Mouse (Mus musculus) G1E (cell line): Measurements from ENCODE around the gene Gm42791. TPM values are rescaled to one million over a fixed set of nuclear protein-coding genes. Genes with fewer than 3 reads are reported as not detected.

ENCODE experiments used
- ATAC-seq: 2 replicates; pipeline ENCODE4 v1.8.0; 2016; ENCODE audit warnings: mild to moderate bottlenecking; ENCODE audit not compliant: insufficient number of reproducible peaks, poor library complexity, low FRiP score, severe bottlenecking; ENCODE audit errors: extremely low read depth
- DNase-seq: peaks from one replicate; pipeline ENCODE4 v3.0.0; 2012; ENCODE audit warnings: low spot score
- H3K27me3 ChIP-seq: 2 replicates; pipeline ENCODE4 v1.6.1; 2012; ENCODE audit warnings: mild to moderate bottlenecking, low read length, inconsistent platforms; ENCODE audit not compliant: insufficient read depth
- H3K36me3 ChIP-seq: replicated peaks from 2 replicates; pipeline ENCODE3; 2012; ENCODE audit warnings: mild to moderate bottlenecking, inconsistent platforms
- H3K4me1 ChIP-seq: 2 replicates; pipeline ENCODE4 v1.6.1; 2012; ENCODE audit warnings: low read depth, low read length, inconsistent platforms, mixed read lengths; ENCODE audit not compliant: insufficient read depth
- H3K4me3 ChIP-seq: 2 replicates; pipeline ENCODE4 v1.5.1; 2012; ENCODE audit warnings: low read depth, mild to moderate bottlenecking, inconsistent platforms, low read length, moderate library complexity, mixed read lengths
- H3K9me3 ChIP-seq: replicated peaks from 2 replicates; pipeline ENCODE4 v1.6.1; 2012; ENCODE audit warnings: inconsistent platforms
- CTCF ChIP-seq: IDR thresholded peaks from 2 replicates; pipeline ENCODE4 v1.5.1; 2012; ENCODE audit warnings: low read depth, low read length, inconsistent platforms, mixed read lengths
- GATA1 ChIP-seq: IDR thresholded peaks from 2 replicates; pipeline ENCODE4 v1.6.1; 2012; ENCODE audit warnings: borderline replicate concordance, low read length, inconsistent platforms, mixed read lengths
- GATA2 ChIP-seq: IDR thresholded peaks from 2 replicates; pipeline ENCODE4 v1.6.1; 2012; ENCODE audit warnings: low read depth, low read length, inconsistent platforms, borderline replicate concordance
- POLR2AphosphoS5 ChIP-seq: IDR thresholded peaks from 2 replicates; pipeline ENCODE4 v1.6.1; 2012; ENCODE audit warnings: low read depth, low read length, inconsistent platforms; ENCODE audit not compliant: insufficient replicate concordance
- TAL1 ChIP-seq: conservative IDR thresholded peaks from 2 replicates; pipeline ENCODE4 v1.6.1; 2012; ENCODE audit warnings: low read depth, low read length, inconsistent platforms, mixed read lengths
- polyA plus RNA-seq: library from polyadenylated mRNA; stranded (reverse); fragments of >175 nt; gene quantifications from 2 replicates; pipeline ENCODE4 v1.2.3, GENCODE M21; 2012
- total RNA-seq, 2 experiments: library from RNA; stranded (forward) in 1 of 2; stranded (reverse) in 1 of 2; fragments of 200-1000 nt in 1 of 2; fragments of >200 nt in 1 of 2; fragmentation: Nextera tagmentation in 1 of 2; gene quantifications; 2 replicates each; pipeline ENCODE4 v1.2.3; 2014 to 2017

Gm42791 gene
- total and polyA plus RNA-seq, 3 experiments, result not detected

GRCm38 (mm10) chr5:148918049-148918448 is 76.9 kb downstream of the Gm42791 start:
- no peaks in the 10 kb centered on the region for H3K36me3 ChIP-seq

GRCm38 (mm10) chr5:148916775-148917174 is 78.2 kb downstream of the Gm42791 start:
- DNase-seq (no peak), ATAC-seq (no peak)
- Histone ChIP-seq H3K4me3 (no peak overlapping the region), H3K9me3 (peaks cover 54% of the 10 kb centered on the region), H3K27me3 (no peaks in the 10 kb centered on the region), H3K4me1 (no peaks in the 10 kb centered on the region), H3K36me3 (no peaks in the 10 kb centered on the region)
- no peak for TF ChIP-seq POLR2AphosphoS5
- no peak for TF ChIP-seq GATA1
- TF ChIP-seq CTCF, result no peak
- no peak for TF ChIP-seq TAL1
- no peak for TF ChIP-seq GATA2

More at GRCm38 (mm10) chr5:148918049-148918448, 76.9 kb downstream of the Gm42791 start:
- no peak overlapping the region for H3K4me3 ChIP-seq
- DNase-seq (no peak), ATAC-seq (no peak)
- no peaks in the 10 kb centered on the region for H3K4me1 ChIP-seq
- H3K9me3 ChIP-seq, result peaks cover 54% of the 10 kb centered on the region
- no peak for TF ChIP-seq GATA1
- TF ChIP-seq GATA2, result no peak
- no peak for TF ChIP-seq CTCF
- TF ChIP-seq TAL1, result no peak
- TF ChIP-seq POLR2AphosphoS5, result no peak
- no peaks in the 10 kb centered on the region for H3K27me3 ChIP-seq

GRCm38 (mm10) chr5:148912262-148912661 is 82.7 kb downstream of the Gm42791 start:
- no peaks in the 10 kb centered on the region for H3K27me3 ChIP-seq
- DNase-seq (no peak), ATAC-seq (no peak)
- no peak overlapping the region for H3K4me3 ChIP-seq
- TF ChIP-seq POLR2AphosphoS5, result no peak
- no peak for TF ChIP-seq GATA1
- no peak for TF ChIP-seq GATA2
- TF ChIP-seq CTCF, result no peak
- no peak for TF ChIP-seq TAL1
- no peaks in the 10 kb centered on the region for H3K4me1 ChIP-seq
- H3K36me3 ChIP-seq, result no peaks in the 10 kb centered on the region
- H3K9me3 ChIP-seq, result peaks cover 68% of the 10 kb centered on the region

- Histone ChIP-seq H3K4me1 (no peaks in the 10 kb centered on the region), H3K36me3 (no peaks in the 10 kb centered on the region), H3K9me3 (peaks cover 69% of the 10 kb centered on the region), H3K27me3 (no peaks in the 10 kb centered on the region), H3K4me3 (no peak overlapping the region)
- TF ChIP-seq TAL1 (no peak), GATA2 (no peak), POLR2AphosphoS5 (no peak), GATA1 (no peak), CTCF (no peak)
- no peak for ATAC-seq
- DNase-seq, result no peak
Observed at GRCm38 (mm10) chr5:148910066-148910465, 84.9 kb downstream of the Gm42791 start.

- no peak for TF ChIP-seq GATA1
- TF ChIP-seq GATA2, result no peak
- no peak for TF ChIP-seq CTCF
- TF ChIP-seq TAL1, result no peak
- no peak for TF ChIP-seq POLR2AphosphoS5
- H3K4me1 ChIP-seq, result no peaks in the 10 kb centered on the region
- peaks cover 69% of the 10 kb centered on the region for H3K9me3 ChIP-seq
- DNase-seq (no peak), ATAC-seq (no peak)
- H3K36me3 ChIP-seq, result no peaks in the 10 kb centered on the region
- H3K27me3 ChIP-seq, result no peaks in the 10 kb centered on the region
- H3K4me3 ChIP-seq, result no peak overlapping the region
Observed at GRCm38 (mm10) chr5:148909402-148909801, 85.5 kb downstream of the Gm42791 start.

GRCm38 (mm10) chr5:148909057-148909395 is 85.9 kb downstream of the Gm42791 start:
- Histone ChIP-seq H3K4me3 (no peak overlapping the region), H3K36me3 (no peaks in the 10 kb centered on the region), H3K27me3 (no peaks in the 10 kb centered on the region), H3K9me3 (peaks cover 69% of the 10 kb centered on the region), H3K4me1 (no peaks in the 10 kb centered on the region)
- TF ChIP-seq POLR2AphosphoS5 (no peak), TAL1 (no peak), GATA2 (no peak)
- no peak for DNase-seq
- no peak for ATAC-seq
